35 mouse cellular contexts compared by ENCODE assay signal in genomic region chr10:72659198-72659597, GRCm38 (mm10).
"Had no signal": no experiment of that assay in that cellular context is flagged by ENCODE, and none has a peak within 500 bp of the region (broad histone marks: within the 10 kb centered on the region; RNA-seq: fewer than 3 reads in every experiment).

No protein-coding gene starts in this region.

- H3K9ac ChIP-seq: heart, embryonic 12.5 days; heart, embryonic 13.5 days; heart, embryonic 15.5 days; hindbrain, embryonic 12.5 days; hindbrain, embryonic 13.5 days; hindbrain, embryonic 14.5 days; hindbrain, embryonic 15.5 days; intestine, embryonic 15.5 days; kidney, embryonic 15.5 days had no signal

- H3K27me3 ChIP-seq: heart, embryonic 12.5 days; heart, embryonic 13.5 days; heart, embryonic 15.5 days; hindbrain, embryonic 12.5 days; hindbrain, embryonic 13.5 days; hindbrain, embryonic 15.5 days; intestine, embryonic 15.5 days; kidney, embryonic 15.5 days had no signal

- H3K27ac ChIP-seq: heart, embryonic 13.5 days; heart, embryonic 15.5 days; hindbrain, embryonic 10.5 days; hindbrain, embryonic 12.5 days; hindbrain, embryonic 13.5 days; hindbrain, embryonic 14.5 days; hindbrain, embryonic 15.5 days; hindbrain, postnatal 0 days; intestine, embryonic 15.5 days; kidney, embryonic 15.5 days; kidney, postnatal 0 days; layer of hippocampus, adult 2 months; left cerebral cortex, adult 2 months had no signal

- DNase-seq: heart, postnatal 10 days; heart, postnatal 14 days; heart, postnatal 36 days; heart, postnatal 4 days; kidney, adult 11 months; kidney, adult 18-20 months; kidney, adult 2 months; kidney, adult 8-10 months; kidney, adult 9 months; kidney, postnatal 10 days; kidney, postnatal 14 days; kidney, postnatal 25 days; kidney, postnatal 36 days; kidney, postnatal 4 days; layer of hippocampus, adult 9-11 months; layer of hippocampus, postnatal 36 days had no signal

- H3K4me2 ChIP-seq: heart, embryonic 11.5 days; heart, embryonic 12.5 days; heart, embryonic 13.5 days; heart, embryonic 15.5 days; hindbrain, embryonic 12.5 days; hindbrain, embryonic 13.5 days; hindbrain, embryonic 14.5 days; hindbrain, embryonic 15.5 days; intestine, embryonic 15.5 days; kidney, embryonic 15.5 days had no signal

- H3K9me3 ChIP-seq: heart, embryonic 12.5 days; heart, embryonic 13.5 days; heart, embryonic 15.5 days; hindbrain, embryonic 10.5 days; hindbrain, embryonic 12.5 days; hindbrain, embryonic 13.5 days; hindbrain, embryonic 15.5 days; intestine, embryonic 15.5 days; kidney, embryonic 15.5 days had no signal

- H3K4me3 ChIP-seq: heart, embryonic 12.5 days; heart, embryonic 13.5 days; heart, embryonic 15.5 days; hindbrain, embryonic 10.5 days; hindbrain, embryonic 12.5 days; hindbrain, embryonic 13.5 days; hindbrain, embryonic 15.5 days; intestine, embryonic 15.5 days; kidney, embryonic 15.5 days; layer of hippocampus, adult 2 months; left cerebral cortex, adult 2 months had no signal

- ATAC-seq: hindbrain, embryonic 16.5 days; hindbrain, postnatal 0 days; inflammation-experienced regulatory T-cells, adult 6 months; intestine, embryonic 15.5 days; intestine, embryonic 16.5 days; intestine, postnatal 0 days had no signal
